Mouse (Mus musculus) adrenal gland, adult 18-20 months (tissue): ENCODE data around the gene Egfl8. TPM values are rescaled to one million over a fixed set of nuclear protein-coding genes. Genes with fewer than 3 reads are reported as not detected.

ENCODE experiments used
- DNase-seq, 2 experiments: peaks; one replicate each; pipeline ENCODE4 v3.0.0; 2021 to 2022; ENCODE audit warnings: low spot score in 2 of 2
- total RNA-seq, 2 experiments: library from RNA; stranded (reverse); gene quantifications; 1 replicate in 1 of 2; 2 replicates in 1 of 2; pipeline ENCODE4 v1.2.3; 2021

Gene Egfl8
- total RNA-seq, 2 experiments from 2014 or later, result 1.9 to 3.9 TPM

DNA sequence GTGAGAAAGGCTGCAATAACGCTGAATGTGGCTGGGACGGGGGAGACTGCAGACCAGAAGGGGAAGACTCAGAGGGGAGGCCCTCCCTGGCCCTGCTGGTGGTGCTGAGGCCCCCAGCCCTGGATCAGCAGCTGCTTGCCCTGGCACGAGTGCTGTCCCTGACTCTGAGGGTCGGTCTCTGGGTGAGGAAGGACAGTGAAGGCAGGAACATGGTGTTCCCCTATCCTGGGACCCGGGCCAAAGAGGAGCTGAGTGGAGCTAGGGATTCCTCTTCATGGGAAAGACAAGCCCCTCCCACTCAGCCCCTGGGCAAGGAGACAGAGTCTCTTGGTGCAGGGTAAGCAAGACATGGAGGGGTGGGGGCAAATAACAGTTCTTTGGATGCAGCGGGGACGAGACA, 32.4 kb downstream of the Egfl8 start:
- DNase-seq, result no peak

GRCm38 (mm10) chr17:34582528-34582927, 33.2 kb downstream of the Egfl8 start:
- no peak for DNase-seq

GRCm38 (mm10) chr17:34578070-34578469, 37.7 kb downstream of the Egfl8 start:
- no peak for DNase-seq

DNA sequence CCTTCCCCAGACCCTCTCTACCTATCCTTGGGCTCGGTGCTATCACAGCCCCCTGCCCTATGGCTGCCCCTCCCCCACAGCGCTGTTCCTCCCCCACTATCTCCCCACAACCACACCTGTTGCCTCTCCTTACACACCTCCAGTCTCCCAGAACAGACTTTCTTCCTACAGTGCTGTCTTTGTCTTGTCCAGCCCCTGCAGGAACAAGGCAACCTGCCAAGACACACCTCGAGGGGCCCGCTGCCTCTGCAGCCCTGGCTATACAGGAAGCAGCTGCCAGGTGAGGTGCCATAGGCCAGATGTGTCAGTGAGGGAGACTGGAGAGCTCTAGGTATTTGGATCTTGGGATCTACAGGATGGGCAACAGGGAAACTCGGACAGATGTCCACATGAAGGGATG, 39.2 kb downstream of the Egfl8 start:
- DNase-seq, result no peak

GRCm38 (mm10) chr17:34572361-34572760, 43.4 kb downstream of the Egfl8 start:
- DNase-seq, result no peak

- no peak for DNase-seq
These were observed 43.9 kb downstream of the Egfl8 start for GRCm38 (mm10) chr17:34571875-34572274.

GRCm38 (mm10) chr17:34569919-34570318, 45.9 kb downstream of the Egfl8 start:
- no peak for DNase-seq

- DNase-seq, result no peak
These were observed 47.4 kb downstream of the Egfl8 start for GRCm38 (mm10) chr17:34568421-34568820.

DNA sequence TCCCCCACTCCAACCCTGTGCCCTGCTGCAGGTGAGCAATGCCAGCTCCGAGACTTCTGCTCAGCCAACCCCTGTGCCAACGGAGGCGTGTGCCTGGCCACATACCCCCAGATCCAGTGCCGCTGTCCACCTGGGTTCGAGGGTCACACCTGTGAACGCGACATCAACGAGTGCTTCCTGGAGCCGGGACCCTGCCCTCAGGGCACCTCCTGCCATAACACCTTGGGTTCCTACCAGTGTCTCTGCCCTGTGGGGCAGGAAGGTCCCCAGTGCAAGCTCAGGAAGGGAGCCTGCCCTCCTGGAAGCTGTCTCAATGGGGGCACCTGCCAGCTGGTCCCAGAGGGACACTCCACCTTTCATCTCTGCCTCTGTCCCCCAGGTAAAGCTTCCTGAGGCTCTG, 48.5 kb downstream of the Egfl8 start:
- DNase-seq, result no peak

- DNase-seq, result no peak
These were observed 51.0 kb downstream of the Egfl8 start for GRCm38 (mm10) chr17:34564796-34565195.

DNA sequence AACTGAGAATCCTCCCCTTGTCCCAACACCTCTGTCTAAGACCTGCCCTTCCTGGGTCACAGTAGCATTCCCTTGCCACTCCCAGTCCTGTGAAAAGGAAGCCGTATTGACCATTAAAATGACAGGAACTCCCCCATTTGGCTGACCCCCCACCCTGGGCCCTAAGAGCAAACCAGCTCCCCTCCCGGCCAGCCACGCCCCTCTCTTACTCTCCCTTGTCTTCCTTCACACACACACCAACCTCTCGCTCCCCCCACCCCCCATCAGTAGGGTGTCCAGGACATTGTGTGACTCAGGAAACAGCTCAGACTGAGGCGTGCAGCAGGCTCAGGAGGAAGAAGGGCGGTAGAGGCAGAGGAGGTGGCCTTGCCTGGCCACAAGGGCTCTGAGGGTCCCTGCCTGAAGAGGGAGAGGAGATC, 51.8 kb downstream of the Egfl8 start, which contains the start of gene Notch4:
Notch4 (plus strand) TSS at position 266 of the 419 bp plus-strand sequence.
- peak in 1 of 2 experiments; percentile 47 for DNase-seq

DNA sequence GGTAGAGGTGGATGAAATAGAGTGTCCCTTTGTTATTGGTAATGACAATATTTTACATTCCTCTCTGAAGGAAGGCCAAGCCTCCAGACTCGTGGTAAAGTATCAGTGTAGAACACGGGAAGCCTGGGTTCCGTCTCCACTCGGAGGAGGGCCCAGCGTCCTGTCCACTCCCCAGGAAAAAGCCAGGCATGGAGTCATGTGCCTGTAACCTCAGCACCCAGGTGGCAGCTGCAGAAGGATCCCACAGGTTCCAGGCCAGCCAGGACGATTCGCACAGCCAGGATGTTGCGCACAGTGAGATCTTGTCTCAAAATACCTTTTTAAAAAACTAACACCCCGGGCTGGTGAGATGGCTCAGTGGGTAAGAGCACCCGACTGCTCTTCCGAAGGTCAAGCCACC, 52.4 kb downstream of the Egfl8 start:
- DNase-seq, result no peak

Other genes with a start within 250 kb of the Egfl8 start
- not detected for gene Btnl1, start 238.8 kb downstream of the Egfl8 start, total RNA-seq
- 1 to 10 TPM; 2.4 to 3.7 TPM for gene BC051142, start 217.2 kb downstream of the Egfl8 start, total RNA-seq
- not detected for gene Btnl4, start 138.7 kb downstream of the Egfl8 start, total RNA-seq
- gene Btnl6, start 98.6 kb downstream of the Egfl8 start, total RNA-seq, result not detected
- 10 to 100 TPM; 26.2 to 31.5 TPM for gene Notch4, start 51.7 kb downstream of the Egfl8 start, total RNA-seq
- gene Gpsm3, start 26.2 kb downstream of the Egfl8 start, total RNA-seq, result 1 to 10 TPM; 4.8 to 7.3 TPM
- gene Pbx2, start 24.7 kb downstream of the Egfl8 start, total RNA-seq, result 10 to 100 TPM; 32.4 to 40.9 TPM
- under 1 TPM; 0.73 to 0.86 TPM for gene Ager, start 18.1 kb downstream of the Egfl8 start, total RNA-seq
- 10 to 100 TPM; 71.8 to 86.7 TPM for gene Rnf5, start 12.3 kb downstream of the Egfl8 start, total RNA-seq
- 100 to 1,000 TPM; 106 to 112 TPM for gene Agpat1, start 11.7 kb downstream of the Egfl8 start, total RNA-seq
- gene Ppt2, start 12.5 kb upstream of the Egfl8 start, total RNA-seq, result 10 to 100 TPM; 56.9 to 71.5 TPM
- 10 to 100 TPM; 10.4 to 17.9 TPM for gene Prrt1, start 13.6 kb upstream of the Egfl8 start, total RNA-seq
- 10 to 100 TPM; 12.8 to 17.5 TPM for gene Fkbpl, start 28.8 kb upstream of the Egfl8 start, total RNA-seq
- 10 to 100 TPM; 46.5 to 48.6 TPM for gene Atf6b, start 31.2 kb upstream of the Egfl8 start, total RNA-seq
- 10 to 100 TPM; 19.8 to 25.2 TPM for gene Tnxb, start 54.6 kb upstream of the Egfl8 start, total RNA-seq
- 100 to 1,000 TPM in 1 of 2 experiments, 10 to 100 TPM in 1; 99.1 to 174 TPM for gene C4b, start 127.9 kb upstream of the Egfl8 start, total RNA-seq
- gene Cyp21a1, start 188.6 kb upstream of the Egfl8 start, total RNA-seq, result over 10,000 TPM in 1 of 2 experiments, 1,000 to 10,000 TPM in 1; 3,976 to 16,190 TPM
- 10 to 100 TPM; 54.2 to 62.5 TPM for gene Stk19, start 221.0 kb upstream of the Egfl8 start, total RNA-seq
- 10 to 100 TPM; 75.5 to 82.1 TPM for gene Dxo, start 221.0 kb upstream of the Egfl8 start, total RNA-seq
- gene Skiv2l, start 234.2 kb upstream of the Egfl8 start, total RNA-seq, result 10 to 100 TPM; 60.8 to 65.9 TPM
- gene Nelfe, start 234.4 kb upstream of the Egfl8 start, total RNA-seq, result 10 to 100 TPM; 46.1 to 54.5 TPM
- gene Cfb, start 246.5 kb upstream of the Egfl8 start, total RNA-seq, result 10 to 100 TPM; 14.6 to 38.9 TPM